Mouse (Mus musculus) embryonic facial prominence, embryonic 10.5 days (tissue): Measurements from ENCODE around the gene Helz2. TPM values are rescaled to one million over a fixed set of nuclear protein-coding genes. Genes with fewer than 3 reads are reported as not detected.
"Not testable (repeated sequence)": the region's sequence is repeated elsewhere in the genome, so short reads cannot be mapped to it uniquely, and the experiment has no call there.

Source experiments
- DNase-seq: peaks from one replicate; pipeline ENCODE4 v3.0.0-alpha.2; 2017; ENCODE audit warnings: low spot score
- H3K27ac ChIP-seq: fragments of 300-500 bp; sonication (generic); replicated peaks from 2 replicates; pipeline ENCODE4 v1.5.1; 2016; ENCODE audit warnings: mild to moderate bottlenecking
- H3K27me3 ChIP-seq: fragments of 300-500 bp; sonication (generic); replicated peaks from 2 replicates; pipeline ENCODE4 v1.6.1; 2016; ENCODE audit warnings: low read depth, mild to moderate bottlenecking; ENCODE audit not compliant: poor library complexity, severe bottlenecking
- H3K36me3 ChIP-seq: fragments of 300-500 bp; sonication (generic); replicated peaks from 2 replicates; pipeline ENCODE4 v1.6.1; 2016; ENCODE audit warnings: mild to moderate bottlenecking, moderate library complexity
- H3K4me1 ChIP-seq: fragments of 300-500 bp; sonication (generic); 2 replicates; pipeline ENCODE4 v1.6.1; 2016
- H3K4me3 ChIP-seq: fragments of 300-500 bp; sonication (generic); 2 replicates; pipeline ENCODE4 v1.5.1; 2016; ENCODE audit warnings: mild to moderate bottlenecking, moderate library complexity
- H3K9me3 ChIP-seq: fragments of 300-500 bp; sonication (generic); 2 replicates; pipeline ENCODE4 v1.6.1; 2016; ENCODE audit warnings: mild to moderate bottlenecking
- WGBS: fragments of 180-500 bp; shearing (Covaris S2); methylation state at CpG from one replicate; pipeline ENCODE4 v1.1.7; 2016; 5-methylcytosine and 5-hydroxymethylcytosine counted together
- polyA plus RNA-seq: library from polyadenylated mRNA; unstranded; fragments of >200 nt; fragmentation: Nextera tagmentation; extraction: Ambion mirVana; gene quantifications from 2 replicates; pipeline ENCODE4 v1.2.1, GENCODE M21; 2016

Gene Helz2
- polyA plus RNA-seq, 1 experiment from 2014 or later = 1.1 TPM

DNA sequence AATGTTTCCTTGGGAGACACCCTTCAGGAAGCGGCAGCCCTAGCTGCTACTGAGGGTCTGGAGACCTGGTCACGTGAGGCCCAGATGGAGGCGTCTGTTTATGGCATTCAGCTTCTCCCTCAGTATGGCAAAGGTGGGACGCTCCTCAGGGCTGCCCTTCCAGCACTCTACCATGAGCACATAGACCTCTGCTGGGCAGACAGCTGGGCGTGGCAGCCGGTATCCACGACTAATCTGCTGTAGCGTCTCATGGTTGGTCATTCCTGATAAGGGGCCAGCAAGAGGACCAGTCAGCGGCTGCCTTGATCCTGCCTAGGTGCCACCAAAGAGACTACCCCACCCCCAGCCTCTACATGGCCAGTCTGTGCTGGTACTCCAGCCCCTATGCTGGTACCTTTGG is 35.7 kb downstream of the Helz2 start:
- Histone ChIP-seq H3K4me1 (no peaks in the 10 kb centered on the region), H3K9me3 (no peaks in the 10 kb centered on the region), H3K27me3 (peaks cover 33% of the 10 kb centered on the region), H3K4me3 (no peak overlapping the region), H3K27ac (no peak overlapping the region), H3K36me3 (no peaks in the 10 kb centered on the region)
- DNase-seq = no peak
- 83% methylated on average over 9 of the region's 9 CpGs for WGBS

DNA sequence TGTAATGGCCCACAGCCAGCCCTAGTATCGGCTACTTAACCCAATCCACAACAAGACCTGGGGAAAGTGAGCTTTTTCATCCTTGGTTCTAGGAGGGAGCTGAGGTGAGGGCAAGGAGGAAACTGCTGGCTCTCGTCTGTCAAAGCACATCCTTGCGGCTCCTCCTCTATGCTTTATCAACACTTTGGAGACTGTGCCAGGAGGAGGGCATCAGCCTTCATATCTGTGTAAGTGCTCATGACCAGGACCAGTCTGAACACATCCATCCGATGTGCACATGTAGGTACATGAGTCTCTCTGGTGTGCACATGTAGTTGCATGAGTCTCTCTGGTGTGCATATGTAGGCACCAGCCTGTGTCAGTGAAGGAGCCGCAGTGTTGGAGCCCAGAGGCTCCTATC is 36.1 kb downstream of the Helz2 start:
- no peak overlapping the region for H3K4me3 ChIP-seq
- H3K27ac ChIP-seq = no peak overlapping the region
- H3K9me3 ChIP-seq = no peaks in the 10 kb centered on the region
- no peaks in the 10 kb centered on the region for H3K4me1 ChIP-seq
- H3K27me3 ChIP-seq = peaks cover 28% of the 10 kb centered on the region
- WGBS = 87% methylated on average over 5 of the region's 5 CpGs
- H3K36me3 ChIP-seq = no peaks in the 10 kb centered on the region
- DNase-seq = no peak

DNA sequence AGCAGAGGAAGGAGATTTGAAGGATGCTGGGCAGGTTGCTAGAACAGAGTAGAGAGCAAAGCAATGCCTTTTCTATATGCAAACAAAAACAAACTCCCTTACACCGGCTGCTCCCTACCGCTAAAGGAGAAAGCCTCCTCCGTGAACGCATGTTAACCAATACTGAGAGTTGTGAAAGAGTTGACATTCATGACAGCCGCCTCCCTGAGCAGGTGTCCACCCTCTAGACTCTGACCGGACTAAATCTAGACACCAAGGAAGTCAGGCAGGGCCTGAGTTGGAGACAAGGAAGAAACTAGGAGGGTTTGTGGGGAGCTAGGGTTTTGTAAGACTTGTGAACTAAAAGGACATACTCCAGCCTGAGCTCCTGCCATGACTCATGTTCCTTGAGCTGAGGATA is 38.9 kb downstream of the Helz2 start:
- 81% methylated on average over 6 of the region's 6 CpGs for WGBS
- H3K36me3 ChIP-seq = no peaks in the 10 kb centered on the region
- 0 out of 2 replicates have a peak, but pooled peaks cover 8% of the 10 kb centered on the region for H3K27me3 ChIP-seq
- H3K4me1 ChIP-seq = no peaks in the 10 kb centered on the region
- no peak for DNase-seq
- H3K4me3 ChIP-seq = no peak overlapping the region
- H3K9me3 ChIP-seq = no peaks in the 10 kb centered on the region
- no peak overlapping the region for H3K27ac ChIP-seq

DNA sequence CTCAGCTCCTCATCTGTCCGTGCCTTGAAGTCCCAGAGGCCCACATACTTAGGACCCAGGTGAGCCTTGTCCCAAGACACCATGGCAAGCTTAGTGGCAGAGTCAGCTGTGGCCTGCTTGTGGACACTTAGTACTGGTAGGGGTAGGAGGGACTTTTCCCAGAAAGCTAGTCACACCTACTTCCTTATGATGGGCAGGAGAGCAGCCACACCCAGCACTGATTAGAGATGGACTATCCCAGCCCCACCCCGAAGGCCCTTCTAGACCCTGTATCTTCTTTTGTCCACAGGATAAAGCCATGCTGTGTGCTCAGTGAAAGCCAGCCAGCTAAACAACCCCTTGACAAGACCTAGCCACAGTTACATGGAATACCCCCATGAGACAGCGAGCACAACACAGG is 39.4 kb downstream of the Helz2 start, which contains the start of gene Ptk6:
Ptk6 (minus strand) TSS at position 368 of the 400 bp plus-strand sequence.
- Histone ChIP-seq H3K36me3 (no peaks in the 10 kb centered on the region), H3K4me1 (no peaks in the 10 kb centered on the region), H3K27ac (no peak within 1 kb of the TSS), H3K4me3 (no peak within 1 kb of the TSS), H3K9me3 (no peaks in the 10 kb centered on the region), H3K27me3 (0 out of 2 replicates have a peak, but pooled peaks cover 8% of the 10 kb centered on the region)
- DNase-seq = no peak
- 90% methylated on average over 3 of the region's 3 CpGs for WGBS

DNA sequence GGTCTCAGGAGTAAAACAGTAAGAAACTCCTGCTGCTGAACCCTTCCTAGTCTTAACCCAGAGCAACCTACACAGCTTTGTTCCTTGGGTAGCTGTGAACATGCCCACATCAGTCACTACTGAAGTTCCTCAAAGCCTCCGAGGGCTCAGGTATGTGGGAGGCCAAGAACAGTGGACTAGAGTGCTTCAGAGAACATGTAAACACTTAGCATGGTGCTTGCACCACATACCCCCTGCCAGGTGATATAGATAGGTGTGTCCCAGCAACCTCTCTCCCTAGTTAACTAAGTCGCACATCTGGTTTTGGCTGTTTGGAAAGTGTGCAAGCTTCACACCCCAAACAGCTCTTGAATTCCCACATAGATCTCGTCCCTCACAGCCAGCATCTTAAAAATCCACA is 40.2 kb downstream of the Helz2 start:
- no peaks in the 10 kb centered on the region for H3K9me3 ChIP-seq
- WGBS = 75% methylated on average over 3 of the region's 3 CpGs
- no peaks in the 10 kb centered on the region for H3K36me3 ChIP-seq
- H3K4me3 ChIP-seq = no peak overlapping the region
- no peak for DNase-seq
- no peaks in the 10 kb centered on the region for H3K4me1 ChIP-seq
- no peak overlapping the region for H3K27ac ChIP-seq
- 0 out of 2 replicates have a peak, but pooled peaks cover 8% of the 10 kb centered on the region for H3K27me3 ChIP-seq

DNA sequence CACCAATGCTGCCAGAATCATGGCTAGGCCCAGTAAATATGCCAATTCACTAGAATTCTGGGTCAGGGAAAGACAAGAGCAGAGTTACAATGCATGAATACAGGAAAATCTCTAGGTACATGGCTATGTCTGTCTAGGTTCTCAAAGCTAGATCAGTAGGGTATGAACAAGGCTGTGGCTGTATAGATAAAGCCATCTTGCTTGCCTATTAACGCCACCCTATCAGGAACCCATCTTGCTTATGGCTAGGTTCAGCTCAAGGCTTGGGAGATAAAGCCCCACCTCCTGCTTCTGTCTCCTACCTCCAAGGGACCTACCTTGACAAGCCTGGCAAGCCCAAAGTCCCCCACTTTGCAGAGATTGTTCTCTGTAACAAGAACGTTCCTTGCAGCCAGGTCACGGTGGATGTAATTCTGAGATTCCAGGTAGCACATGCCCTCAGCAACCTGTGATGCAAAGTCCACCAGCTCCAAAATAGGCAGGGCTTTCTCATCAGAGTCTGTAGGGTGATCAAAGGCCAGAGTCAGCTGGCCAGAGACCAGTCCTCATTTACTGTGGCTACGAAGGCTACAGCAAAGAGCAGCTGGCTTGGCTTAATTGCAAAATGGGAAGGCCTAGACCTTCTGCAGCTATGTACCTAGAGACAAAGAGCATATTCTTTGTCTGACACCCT is 45.1 kb downstream of the Helz2 start:
- WGBS = 88% methylated on average over 4 of the region's 4 CpGs
- DNase-seq = no peak
- H3K36me3 ChIP-seq = no peaks in the 10 kb centered on the region
- no peak overlapping the region for H3K27ac ChIP-seq
- no peaks in the 10 kb centered on the region for H3K4me1 ChIP-seq
- H3K9me3 ChIP-seq = no peaks in the 10 kb centered on the region
- H3K4me3 ChIP-seq = no peak overlapping the region
- 0 out of 2 replicates have a peak, but pooled peaks cover 4% of the 10 kb centered on the region for H3K27me3 ChIP-seq

DNA sequence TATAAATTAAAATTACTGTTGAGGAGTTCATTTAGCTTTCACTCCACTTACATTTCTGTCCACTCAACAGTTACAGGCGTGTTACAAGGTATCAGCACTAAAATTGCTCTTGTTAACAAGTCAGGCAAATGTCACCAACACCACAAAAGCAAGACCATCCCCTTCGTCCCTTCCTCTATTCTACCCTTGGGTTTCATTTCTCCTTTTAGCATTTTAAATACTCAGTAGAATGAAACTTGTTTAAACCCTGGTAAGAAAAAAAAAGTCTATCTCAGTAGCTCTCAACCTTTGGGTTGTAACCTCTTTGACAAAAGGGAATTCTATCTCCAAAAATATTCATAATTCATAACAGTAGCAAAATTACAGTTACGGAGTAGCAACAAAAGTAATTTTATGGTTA is 48.8 kb downstream of the Helz2 start:
- no peak for DNase-seq
- Histone ChIP-seq H3K4me1 (peaks cover 14% of the 10 kb centered on the region), H3K4me3 (no peak overlapping the region), H3K27ac (no peak overlapping the region), H3K9me3 (no peaks in the 10 kb centered on the region), H3K27me3 (0 out of 2 replicates have a peak, but pooled peaks cover under 1% of the 10 kb centered on the region), H3K36me3 (peaks cover 17% of the 10 kb centered on the region)
- WGBS = 81% methylated on average over 3 of the region's 3 CpGs

DNA sequence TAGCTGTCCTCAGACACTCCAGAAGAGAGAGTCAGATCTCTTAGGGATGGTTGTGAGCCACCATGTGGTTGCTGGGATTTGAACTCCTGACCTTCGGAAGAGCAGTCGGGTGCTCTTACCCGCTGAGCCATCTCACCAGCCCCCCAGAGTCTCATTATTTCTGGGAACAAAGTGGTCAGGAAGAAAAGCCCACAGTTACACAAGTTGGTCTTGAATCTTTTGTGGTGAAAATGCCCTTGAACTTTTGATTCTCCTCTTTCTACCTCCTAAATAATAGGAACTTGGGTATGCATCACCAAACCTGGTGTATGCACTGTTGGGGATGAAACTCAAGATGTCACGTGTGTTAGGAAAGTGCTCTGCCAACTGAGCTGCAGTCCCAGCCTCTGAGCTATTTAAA is 49.9 kb downstream of the Helz2 start:
- Histone ChIP-seq H3K27me3 (no peaks in the 10 kb centered on the region), H3K9me3 (no peaks in the 10 kb centered on the region), H3K36me3 (peaks cover 17% of the 10 kb centered on the region), H3K4me1 (peaks cover 18% of the 10 kb centered on the region), H3K4me3 (no peak overlapping the region), H3K27ac (no peak overlapping the region)
- no peak for DNase-seq
- WGBS = 65% methylated on average over 4 of the region's 4 CpGs

DNA sequence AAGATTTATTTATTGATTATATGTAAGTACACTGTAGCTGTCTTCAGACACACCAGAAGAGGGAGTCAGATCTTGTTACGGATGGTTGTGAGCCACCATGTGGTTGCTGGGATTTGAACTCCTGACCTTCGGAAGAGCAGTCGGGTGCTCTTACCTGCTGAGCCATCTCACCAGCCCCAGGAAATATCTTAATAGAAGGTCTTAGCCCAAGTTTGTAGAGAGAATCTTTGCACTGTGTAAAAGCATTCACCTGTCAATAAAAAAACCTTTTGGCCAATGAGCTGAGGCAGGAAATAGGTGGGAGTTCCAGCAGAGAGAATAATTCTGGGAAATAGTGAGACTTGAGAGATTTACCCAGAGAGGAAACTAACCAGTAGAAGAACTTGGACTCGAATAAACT is 50.4 kb downstream of the Helz2 start:
- not testable (repeated sequence) for H3K4me3 ChIP-seq, H3K27me3 ChIP-seq, DNase-seq, H3K9me3 ChIP-seq, H3K27ac ChIP-seq
- Histone ChIP-seq H3K36me3 (peaks cover 17% of the 10 kb centered on the region), H3K4me1 (peaks cover 20% of the 10 kb centered on the region)
- 80% methylated on average over 4 of the region's 4 CpGs for WGBS

DNA sequence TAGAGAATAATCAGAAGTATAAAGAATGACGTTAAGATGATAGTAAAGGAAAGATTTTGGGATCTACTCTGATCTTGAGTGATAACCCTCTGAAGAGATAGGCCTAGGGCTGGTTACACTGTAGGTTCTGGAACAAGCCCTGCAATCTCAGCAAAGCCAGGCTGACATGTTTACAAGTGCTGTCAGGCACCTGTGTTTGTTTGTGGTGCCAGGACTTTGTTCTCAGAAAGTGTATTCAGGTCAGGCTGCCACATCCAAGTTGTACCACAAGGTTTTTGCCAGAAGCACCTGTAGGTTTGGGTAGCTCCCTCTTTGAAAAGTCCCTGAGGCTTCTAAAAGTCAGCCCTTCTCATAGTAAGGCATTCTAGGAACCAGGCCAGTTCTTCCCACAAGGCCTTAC is 52.5 kb downstream of the Helz2 start:
- no peaks in the 10 kb centered on the region for H3K9me3 ChIP-seq
- H3K4me1 ChIP-seq = peaks cover 23% of the 10 kb centered on the region
- no peak overlapping the region for H3K27ac ChIP-seq
- H3K4me3 ChIP-seq = peak overlapping the region; percentile 70
- peaks cover 17% of the 10 kb centered on the region for H3K36me3 ChIP-seq
- no peaks in the 10 kb centered on the region for H3K27me3 ChIP-seq
- no peak for DNase-seq
- 88% methylated on average over 1 of the region's 1 CpGs for WGBS

DNA sequence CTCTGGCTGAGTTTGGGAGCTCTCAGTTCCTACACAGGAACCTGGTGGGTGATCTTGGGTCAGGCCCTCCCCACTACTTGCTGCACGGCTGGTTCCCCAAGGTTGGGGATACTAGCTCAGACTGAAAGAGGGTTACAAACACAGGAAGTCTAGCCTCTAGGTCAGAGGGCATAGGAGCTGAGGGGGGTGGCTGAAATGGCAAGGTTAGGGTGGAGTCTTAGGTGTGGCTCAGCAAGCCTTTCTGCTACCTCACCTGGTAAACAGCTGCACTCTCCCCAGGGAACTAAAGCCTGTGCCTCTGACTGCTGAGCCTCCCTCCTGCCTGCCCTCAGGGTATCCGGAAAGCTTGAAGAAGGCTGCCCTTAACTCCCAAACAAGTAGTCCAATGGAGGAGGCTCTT is 53.1 kb downstream of the Helz2 start:
- 36% methylated on average over 2 of the region's 2 CpGs for WGBS
- peak; percentile 34 for DNase-seq
- Histone ChIP-seq H3K36me3 (peaks cover 17% of the 10 kb centered on the region), H3K27me3 (no peaks in the 10 kb centered on the region), H3K9me3 (no peaks in the 10 kb centered on the region), H3K4me1 (peaks cover 23% of the 10 kb centered on the region), H3K4me3 (peak overlapping the region; percentile 70), H3K27ac (peak overlapping the region; percentile 99)

DNA sequence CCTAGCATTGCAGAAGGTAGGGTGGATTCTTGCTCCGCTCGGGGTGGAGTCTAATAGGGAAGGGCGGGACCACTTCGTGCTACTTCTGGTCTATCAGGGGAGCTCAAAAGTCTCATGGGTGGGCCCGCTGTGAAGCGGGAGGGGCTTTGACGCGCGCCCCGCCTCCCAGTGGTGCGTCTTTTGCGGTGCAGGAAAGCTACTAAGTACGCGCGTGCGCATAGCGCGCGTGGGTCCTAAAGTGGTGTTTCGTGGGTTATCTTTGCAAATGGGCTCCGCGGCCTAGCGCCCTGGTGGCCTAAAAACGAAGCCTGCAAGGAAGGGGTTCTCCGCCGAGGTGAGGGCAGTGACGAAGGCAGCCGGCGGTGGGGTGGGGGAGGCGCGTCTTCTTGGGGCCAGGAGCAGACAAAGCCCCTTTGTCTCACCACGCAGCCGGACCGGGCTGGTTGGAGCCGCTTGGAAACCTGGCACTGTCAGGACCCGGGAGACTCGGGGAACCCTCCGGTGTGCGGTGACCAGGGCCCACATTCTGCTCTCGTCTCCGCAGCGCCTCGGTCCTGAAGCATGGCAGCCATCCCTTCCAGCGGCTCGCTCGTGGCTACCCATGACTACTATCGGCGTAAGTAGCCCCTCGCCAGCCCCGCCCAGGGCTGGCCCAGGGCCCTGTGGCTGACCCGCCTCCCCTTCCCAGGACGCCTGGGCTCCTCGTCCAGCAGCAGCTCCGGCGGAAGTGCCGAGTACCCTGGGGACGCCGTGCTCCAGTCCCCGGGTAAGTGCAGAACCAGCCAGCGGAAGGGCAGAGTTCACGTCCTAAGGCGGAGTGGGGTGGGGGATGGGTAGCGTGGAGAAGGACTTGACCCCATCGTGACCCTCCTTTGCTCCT is 54.5 kb downstream of the Helz2 start, which contains the start of gene Ppdpf:
Ppdpf (plus strand) TSS at position 127 of the 880 bp plus-strand sequence.
- under 1% methylated on average over 64 of the region's 64 CpGs for WGBS

More for the DNA sequence above, 54.5 kb downstream of the Helz2 start, which contains the start of gene Ppdpf:
- Histone ChIP-seq H3K27me3 (no peaks in the 10 kb centered on the region), H3K27ac (peak within 1 kb of the TSS; percentile 99), H3K9me3 (no peaks in the 10 kb centered on the region), H3K36me3 (peaks cover 17% of the 10 kb centered on the region), H3K4me3 (peak within 1 kb of the TSS; percentile 70), H3K4me1 (peaks cover 23% of the 10 kb centered on the region)
- DNase-seq = peak; percentile 92
